Mouse (Mus musculus) kidney, embryonic 14.5 days (tissue): Measurements from ENCODE around the gene Bcr. TPM values are rescaled to one million over a fixed set of nuclear protein-coding genes. Genes with fewer than 3 reads are reported as not detected.

Source experiments
- ATAC-seq: fragments of 200-750 bp; cut with Nextera tagmentation; 2 replicates; pipeline ENCODE4 v1.8.0; 2017; ENCODE audit warnings: moderate number of reproducible peaks, mild to moderate bottlenecking, moderate TSS enrichment, moderate library complexity; ENCODE audit not compliant: low FRiP score, low TSS enrichment
- H3K27ac ChIP-seq: fragments of 300-500 bp; sonication (generic); 2 replicates; pipeline ENCODE4 v1.5.1; 2014; ENCODE audit warnings: low read depth, mild to moderate bottlenecking, low read length, moderate library complexity, mixed read lengths
- H3K27me3 ChIP-seq: fragments of 300-500 bp; sonication (generic); 2 replicates; pipeline ENCODE4 v1.6.1; 2014; ENCODE audit warnings: mild to moderate bottlenecking, low read length; ENCODE audit not compliant: control insufficient read depth, insufficient read depth
- H3K36me3 ChIP-seq: fragments of 300-500 bp; sonication (generic); 2 replicates; pipeline ENCODE4 v1.6.1; 2014; ENCODE audit warnings: low read length, mixed read lengths; ENCODE audit not compliant: control insufficient read depth, insufficient read depth
- H3K4me1 ChIP-seq: fragments of 300-500 bp; sonication (generic); 2 replicates; pipeline ENCODE4 v1.6.1; 2014; ENCODE audit warnings: low read length, mixed read lengths; ENCODE audit not compliant: control insufficient read depth, insufficient read depth
- H3K4me2 ChIP-seq: fragments of 300-500 bp; sonication (generic); replicated peaks from 2 replicates; pipeline ENCODE4 v1.6.1; 2014; ENCODE audit warnings: low read depth, mild to moderate bottlenecking, low read length
- H3K4me3 ChIP-seq: fragments of 300-500 bp; sonication (generic); 2 replicates; pipeline ENCODE4 v1.5.1; 2014; ENCODE audit warnings: mild to moderate bottlenecking, low read length
- H3K9ac ChIP-seq: fragments of 300-500 bp; sonication (generic); 2 replicates; pipeline ENCODE4 v1.6.1; 2014; ENCODE audit warnings: low read depth, mild to moderate bottlenecking, low read length, moderate library complexity
- H3K9me3 ChIP-seq: fragments of 300-500 bp; sonication (generic); 2 replicates; pipeline ENCODE4 v1.6.1; 2016; ENCODE audit warnings: low read length; ENCODE audit not compliant: control insufficient read depth
- WGBS: fragments of 180-500 bp; shearing (Covaris S2); extraction: QIAGEN DNeasy Blood & Tissue Kit; methylation state at CpG from one replicate; pipeline ENCODE4 v1.1.7; 2014; 5-methylcytosine and 5-hydroxymethylcytosine counted together
- polyA plus RNA-seq: library from polyadenylated mRNA; unstranded; fragments of >200 nt; fragmentation: Nextera tagmentation; extraction: Ambion mirVana; gene quantifications from 2 replicates; pipeline ENCODE4 v1.2.1, GENCODE M21; 2014

Gene Bcr
- polyA plus RNA-seq, 1 experiment from 2014 or later = 10.0 TPM

- WGBS = 76% methylated on average over 4 of the region's 4 CpGs
- peaks cover 5% of the 10 kb centered on the region; the same call in 1 of the 2 replicates for H3K4me1 ChIP-seq
- H3K9me3 ChIP-seq = no peaks in the 10 kb centered on the region
- no peak overlapping the region for H3K4me3 ChIP-seq
- no peak overlapping the region for H3K9ac ChIP-seq
- ATAC-seq = no peak
- H3K27me3 ChIP-seq = no peaks in the 10 kb centered on the region
- H3K27ac ChIP-seq = no peak overlapping the region
- H3K4me2 ChIP-seq = no peak overlapping the region
- no peaks in the 10 kb centered on the region for H3K36me3 ChIP-seq
Observed at GRCm38 (mm10) chr10:75221936-75222610, 161.7 kb downstream of the Bcr start.

- no peak overlapping the region for H3K4me2 ChIP-seq
- H3K9ac ChIP-seq = no peak overlapping the region
- no peaks in the 10 kb centered on the region for H3K27me3 ChIP-seq
- WGBS = 74% methylated on average over 5 of the region's 5 CpGs
- no peak overlapping the region for H3K27ac ChIP-seq
- H3K4me1 ChIP-seq = peaks cover 5% of the 10 kb centered on the region; the same call in 1 of the 2 replicates
- H3K4me3 ChIP-seq = no peak overlapping the region
- H3K9me3 ChIP-seq = no peaks in the 10 kb centered on the region
- no peak for ATAC-seq
- H3K36me3 ChIP-seq = no peaks in the 10 kb centered on the region
Observed at GRCm38 (mm10) chr10:75222611-75222998, 162.2 kb downstream of the Bcr start.

GRCm38 (mm10) chr10:75224154-75224553, 163.8 kb downstream of the Bcr start:
- H3K4me2 ChIP-seq = no peak overlapping the region
- no peak overlapping the region for H3K9ac ChIP-seq
- no peak overlapping the region for H3K27ac ChIP-seq
- peaks cover 5% of the 10 kb centered on the region; the same call in 1 of the 2 replicates for H3K4me1 ChIP-seq
- no peaks in the 10 kb centered on the region for H3K36me3 ChIP-seq
- H3K9me3 ChIP-seq = no peaks in the 10 kb centered on the region
- H3K27me3 ChIP-seq = no peaks in the 10 kb centered on the region
- 69% methylated on average over 3 of the region's 3 CpGs for WGBS
- no peak for ATAC-seq
- H3K4me3 ChIP-seq = no peak overlapping the region

GRCm38 (mm10) chr10:75224630-75225029, 164.2 kb downstream of the Bcr start:
- WGBS = no CpG with 5 or more reads among the region's 2 CpGs
- no peak overlapping the region for H3K4me2 ChIP-seq
- H3K27ac ChIP-seq = no peak overlapping the region
- ATAC-seq = no peak
- no peak overlapping the region for H3K9ac ChIP-seq
- no peak overlapping the region for H3K4me3 ChIP-seq
- H3K27me3 ChIP-seq = no peaks in the 10 kb centered on the region
- H3K36me3 ChIP-seq = no peaks in the 10 kb centered on the region
- no peaks in the 10 kb centered on the region for H3K9me3 ChIP-seq
- H3K4me1 ChIP-seq = peaks cover 5% of the 10 kb centered on the region; the same call in 1 of the 2 replicates

DNA sequence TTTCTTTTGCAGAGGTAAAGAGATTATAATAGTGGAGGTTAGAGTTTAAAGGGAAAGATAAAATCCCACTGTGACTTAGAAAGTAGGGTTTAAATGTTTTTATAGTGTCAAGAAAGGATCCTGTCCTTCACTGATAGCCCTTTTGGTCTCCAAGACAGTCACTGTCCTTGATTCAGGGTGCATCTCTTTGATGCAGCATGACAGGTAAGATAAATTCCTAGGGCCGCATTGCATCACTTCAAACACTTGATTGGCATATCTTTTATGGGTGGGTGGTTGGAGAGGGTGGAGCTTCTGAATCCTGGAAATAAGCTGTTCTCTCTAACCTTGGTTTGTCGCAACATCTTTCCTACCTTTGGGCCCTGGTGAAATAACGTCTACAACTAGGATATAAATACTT, 167.0 kb downstream of the Bcr start:
- WGBS = 95% methylated on average over 3 of the region's 3 CpGs
- H3K4me3 ChIP-seq = no peak overlapping the region
- H3K27me3 ChIP-seq = no peaks in the 10 kb centered on the region
- H3K4me1 ChIP-seq = peaks cover 1% of the 10 kb centered on the region; the same call in 1 of the 2 replicates
- H3K9ac ChIP-seq = no peak overlapping the region
- no peak overlapping the region for H3K27ac ChIP-seq
- no peak for ATAC-seq
- H3K4me2 ChIP-seq = no peak overlapping the region
- no peaks in the 10 kb centered on the region for H3K9me3 ChIP-seq
- H3K36me3 ChIP-seq = peaks cover 12% of the 10 kb centered on the region

DNA sequence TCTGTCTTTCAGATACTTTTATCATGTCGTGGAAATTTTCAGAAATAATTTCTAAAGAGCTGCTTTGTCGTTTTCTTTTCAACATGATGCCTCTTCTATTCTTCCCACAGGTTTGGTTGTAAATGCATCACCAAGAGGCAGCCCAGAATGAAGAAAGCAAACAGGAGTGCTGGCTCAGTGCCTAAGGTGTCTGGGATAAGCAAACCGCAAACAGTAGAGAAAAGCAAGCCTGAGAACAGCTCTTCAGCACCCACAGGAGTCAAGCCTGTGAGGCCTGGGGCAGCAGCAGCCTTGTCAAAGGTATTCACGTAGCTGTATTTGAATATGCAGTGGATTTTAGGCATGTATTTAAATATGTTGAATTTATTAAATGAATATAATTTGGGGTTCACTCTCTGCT, 170.2 kb downstream of the Bcr start:
- ATAC-seq = no peak
- 0 out of 2 replicates have a peak, but pooled peaks cover 4% of the 10 kb centered on the region for H3K4me1 ChIP-seq
- H3K27ac ChIP-seq = no peak overlapping the region
- WGBS = 82% methylated on average over 4 of the region's 4 CpGs
- no peaks in the 10 kb centered on the region for H3K27me3 ChIP-seq
- no peak overlapping the region for H3K9ac ChIP-seq
- H3K4me2 ChIP-seq = no peak overlapping the region
- no peaks in the 10 kb centered on the region for H3K9me3 ChIP-seq
- peaks cover 21% of the 10 kb centered on the region for H3K36me3 ChIP-seq
- no peak overlapping the region for H3K4me3 ChIP-seq

- no peak overlapping the region for H3K27ac ChIP-seq
- no peak overlapping the region for H3K9ac ChIP-seq
- H3K27me3 ChIP-seq = no peaks in the 10 kb centered on the region
- peaks cover 21% of the 10 kb centered on the region for H3K36me3 ChIP-seq
- H3K4me3 ChIP-seq = no peak overlapping the region
- WGBS = 91% methylated on average over 1 of the region's 1 CpGs
- H3K4me2 ChIP-seq = no peak overlapping the region
- H3K4me1 ChIP-seq = 0 out of 2 replicates have a peak, but pooled peaks cover 4% of the 10 kb centered on the region
- H3K9me3 ChIP-seq = no peaks in the 10 kb centered on the region
- ATAC-seq = no peak
Observed at GRCm38 (mm10) chr10:75231876-75232275, 171.5 kb downstream of the Bcr start.

GRCm38 (mm10) chr10:75232612-75233155, 172.3 kb downstream of the Bcr start:
- Histone ChIP-seq H3K9me3 (no peaks in the 10 kb centered on the region), H3K4me1 (0 out of 2 replicates have a peak, but pooled peaks cover 4% of the 10 kb centered on the region), H3K36me3 (peaks cover 21% of the 10 kb centered on the region), H3K4me2 (no peak overlapping the region), H3K27me3 (no peaks in the 10 kb centered on the region), H3K4me3 (no peak overlapping the region), H3K9ac (no peak overlapping the region), H3K27ac (no peak overlapping the region)
- no peak for ATAC-seq
- WGBS = 94% methylated on average over 4 of the region's 4 CpGs

DNA sequence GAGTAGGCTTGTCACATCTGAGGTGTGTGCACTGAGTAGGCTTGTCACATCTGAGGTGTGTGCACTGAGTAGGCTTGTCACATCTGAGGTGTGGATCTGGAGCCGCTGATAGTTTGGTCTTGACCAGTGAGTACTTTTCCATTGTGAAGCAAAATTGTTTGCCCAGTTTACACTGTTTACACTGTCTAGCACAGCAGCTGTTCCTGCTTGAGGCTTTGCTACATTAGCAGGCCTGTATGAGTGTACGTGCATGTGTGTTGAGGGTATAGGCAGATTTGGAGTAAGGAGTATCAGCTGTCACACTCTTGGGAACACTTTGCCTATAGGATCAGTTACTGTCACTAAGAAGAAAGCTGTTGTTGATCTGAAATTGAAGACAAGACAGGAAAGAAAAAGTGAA, 173.1 kb downstream of the Bcr start:
- Histone ChIP-seq H3K4me1 (0 out of 2 replicates have a peak, but pooled peaks cover 4% of the 10 kb centered on the region), H3K4me3 (no peak overlapping the region), H3K4me2 (no peak overlapping the region), H3K9me3 (no peaks in the 10 kb centered on the region), H3K27ac (no peak overlapping the region), H3K27me3 (no peaks in the 10 kb centered on the region), H3K9ac (no peak overlapping the region), H3K36me3 (peaks cover 25% of the 10 kb centered on the region)
- no peak for ATAC-seq
- 78% methylated on average over 2 of the region's 2 CpGs for whole genome bisulfite sequencing
